Mouse (Mus musculus): Measurements from ENCODE around the gene B630019K06Rik. TPM values are rescaled to one million over a fixed set of nuclear protein-coding genes. Genes with fewer than 3 reads are reported as not detected.

B630019K06Rik gene
- polyA plus RNA-seq, 1 experiment from 2014 or later = 0.15 TPM

- no peak for ATAC-seq (ENCODE audit: insufficient read depth)
- no peak overlapping the region for H3K9ac ChIP-seq
- no peak overlapping the region for H3K27ac ChIP-seq (replicated peaks)
- H3K4me2 ChIP-seq = no peak overlapping the region
- no peak overlapping the region for H3K4me3 ChIP-seq (replicated peaks)
- 39% methylated on average over 9 of the region's 9 CpGs for WGBS (ENCODE audit: insufficient replicate concordance)
- H3K36me3 ChIP-seq (replicated peaks) = no peaks in the 10 kb centered on the region
- no peaks in the 10 kb centered on the region for H3K9me3 ChIP-seq (replicated peaks)
- H3K27me3 ChIP-seq = no peaks in the 10 kb centered on the region
- H3K4me1 ChIP-seq (replicated peaks) = no peaks in the 10 kb centered on the region
These were observed 29.8 kb downstream of the B630019K06Rik start for GRCm38 (mm10) chrX:8921813-8922607.

- H3K27ac ChIP-seq (replicated peaks) = no peak overlapping the region
- no peak overlapping the region for H3K4me2 ChIP-seq
- H3K9me3 ChIP-seq (replicated peaks) = no peaks in the 10 kb centered on the region
- no peak overlapping the region for H3K9ac ChIP-seq
- no peaks in the 10 kb centered on the region for H3K36me3 ChIP-seq (replicated peaks)
- WGBS (ENCODE audit: insufficient replicate concordance) = 38% methylated on average over 4 of the region's 4 CpGs
- H3K27me3 ChIP-seq = no peaks in the 10 kb centered on the region
- no peak for ATAC-seq (ENCODE audit: insufficient read depth)
- H3K4me3 ChIP-seq (replicated peaks) = no peak overlapping the region
- H3K4me1 ChIP-seq (replicated peaks) = no peaks in the 10 kb centered on the region
These were observed 35.1 kb downstream of the B630019K06Rik start for GRCm38 (mm10) chrX:8927308-8927707.

GRCm38 (mm10) chrX:8944041-8944440, 51.9 kb downstream of the B630019K06Rik start:
- H3K4me2 ChIP-seq = no peak overlapping the region
- no peaks in the 10 kb centered on the region for H3K4me1 ChIP-seq (replicated peaks)
- H3K9ac ChIP-seq = no peak overlapping the region
- no peaks in the 10 kb centered on the region for H3K27me3 ChIP-seq
- no peaks in the 10 kb centered on the region for H3K36me3 ChIP-seq (replicated peaks)
- no peaks in the 10 kb centered on the region for H3K9me3 ChIP-seq (replicated peaks)
- no peak overlapping the region for H3K4me3 ChIP-seq (replicated peaks)
- 64% methylated on average over 8 of the region's 8 CpGs for WGBS (ENCODE audit: insufficient replicate concordance)
- no peak for ATAC-seq (ENCODE audit: insufficient read depth)
- no peak overlapping the region for H3K27ac ChIP-seq (replicated peaks)

Other genes starting within 250 kb of the B630019K06Rik start
- not detected in 2 replicates for gene Ssxb8, start 201.5 kb upstream of the B630019K06Rik start, polyA plus RNA-seq (2015; fragmentation: Nextera tagmentation; extraction: Ambion mirVana)
- gene Ssx9, start 143.9 kb upstream of the B630019K06Rik start, polyA plus RNA-seq (2015; fragmentation: Nextera tagmentation; extraction: Ambion mirVana) = not detected in 2 replicates
- not detected in 2 replicates for gene Ssxb5, start 88.7 kb upstream of the B630019K06Rik start, polyA plus RNA-seq (2015; fragmentation: Nextera tagmentation; extraction: Ambion mirVana)
- not detected in 2 replicates for gene Gm6592, start 48.4 kb upstream of the B630019K06Rik start, polyA plus RNA-seq (2015; fragmentation: Nextera tagmentation; extraction: Ambion mirVana)
- gene Gm5751, start 18.1 kb upstream of the B630019K06Rik start, polyA plus RNA-seq (2015; fragmentation: Nextera tagmentation; extraction: Ambion mirVana) = not detected in 2 replicates
- gene Fthl17b, start 70.6 kb downstream of the B630019K06Rik start, polyA plus RNA-seq (2015; fragmentation: Nextera tagmentation; extraction: Ambion mirVana) = not detected in 2 replicates
- not detected in 2 replicates for gene Fthl17c, start 84.2 kb downstream of the B630019K06Rik start, polyA plus RNA-seq (2015; fragmentation: Nextera tagmentation; extraction: Ambion mirVana)
- not detected in 2 replicates for gene Fthl17d, start 94.4 kb downstream of the B630019K06Rik start, polyA plus RNA-seq (2015; fragmentation: Nextera tagmentation; extraction: Ambion mirVana)
- not detected in 2 replicates for gene Fthl17e, start 141.1 kb downstream of the B630019K06Rik start, polyA plus RNA-seq (2015; fragmentation: Nextera tagmentation; extraction: Ambion mirVana)
- gene Fthl17f, start 170.6 kb downstream of the B630019K06Rik start, polyA plus RNA-seq (2015; fragmentation: Nextera tagmentation; extraction: Ambion mirVana) = not detected in 2 replicates
- gene 4930402K13Rik, start 212.2 kb downstream of the B630019K06Rik start, polyA plus RNA-seq (2015; fragmentation: Nextera tagmentation; extraction: Ambion mirVana) = not detected in 2 replicates

All from liver, embryonic 15.5 days (tissue).